Mouse (Mus musculus) thymus, postnatal 0 days (tissue): ENCODE data around the gene Mdk. TPM values are rescaled to one million over a fixed set of nuclear protein-coding genes. Genes with fewer than 3 reads are reported as not detected.

Source experiments
- DNase-seq: peaks from one replicate; pipeline ENCODE4 v3.0.0-alpha.2; 2015; ENCODE audit warnings: low spot score
- polyA plus RNA-seq: library from polyadenylated mRNA; unstranded; fragments of >200 nt; fragmentation: Nextera tagmentation; extraction: Ambion mirVana; gene quantifications from 2 replicates; pipeline ENCODE4 v1.2.1, GENCODE M21; 2015

The Mdk gene
- polyA plus RNA-seq, result 118 and 153 TPM in 2 replicates

DNA sequence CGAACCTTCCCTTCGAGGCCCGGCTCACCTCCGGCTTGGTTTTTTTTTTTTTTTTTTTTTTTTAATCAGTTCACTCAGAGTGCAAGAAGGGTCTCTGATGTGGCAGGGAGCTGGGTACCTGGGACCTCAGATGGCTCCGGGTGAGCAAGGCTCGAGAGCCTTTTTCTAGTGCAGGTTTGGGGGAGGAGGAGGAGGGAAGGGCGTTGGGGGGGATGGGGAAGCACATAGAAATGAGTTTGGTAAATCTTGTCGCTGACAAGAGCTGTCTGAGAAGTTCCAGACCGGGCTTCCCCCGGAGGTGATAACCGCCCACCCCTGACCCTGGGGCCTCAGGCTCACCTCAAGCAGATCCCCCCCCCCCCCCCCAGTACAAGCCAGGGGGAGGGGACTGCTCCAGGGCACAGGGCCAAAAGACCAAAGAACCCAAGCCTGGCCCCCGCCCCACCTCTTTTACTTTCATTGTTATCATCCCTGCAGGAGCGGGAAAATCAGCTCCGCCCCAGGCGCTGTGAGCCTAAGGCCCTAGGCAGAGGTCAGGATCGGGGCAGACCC lies at the start of gene Mdk:
Mdk (minus strand) TSS at position 138 of the 552 bp plus-strand sequence.
- no peak for DNase-seq

DNA sequence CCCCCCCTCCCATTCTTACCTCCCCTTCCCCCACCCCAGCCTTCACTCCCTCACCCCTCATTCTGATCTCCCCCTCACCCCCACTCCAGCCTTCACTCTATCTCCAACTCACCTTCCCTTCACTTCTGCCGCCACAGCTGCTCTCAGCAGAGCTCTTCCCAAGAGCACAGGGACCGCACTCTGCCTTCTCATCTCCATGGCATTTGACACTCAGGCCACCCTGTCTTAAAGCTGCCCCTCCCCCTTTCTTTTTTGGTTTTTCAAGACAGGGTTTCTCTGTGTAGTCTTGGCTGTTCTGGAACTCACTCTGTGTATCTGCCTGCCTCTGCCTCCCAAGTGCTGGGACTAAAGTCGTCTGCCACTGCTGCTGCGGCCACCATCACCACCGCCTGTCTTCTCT lies 48.7 kb upstream of the Mdk start:
- DNase-seq, result no peak

DNA sequence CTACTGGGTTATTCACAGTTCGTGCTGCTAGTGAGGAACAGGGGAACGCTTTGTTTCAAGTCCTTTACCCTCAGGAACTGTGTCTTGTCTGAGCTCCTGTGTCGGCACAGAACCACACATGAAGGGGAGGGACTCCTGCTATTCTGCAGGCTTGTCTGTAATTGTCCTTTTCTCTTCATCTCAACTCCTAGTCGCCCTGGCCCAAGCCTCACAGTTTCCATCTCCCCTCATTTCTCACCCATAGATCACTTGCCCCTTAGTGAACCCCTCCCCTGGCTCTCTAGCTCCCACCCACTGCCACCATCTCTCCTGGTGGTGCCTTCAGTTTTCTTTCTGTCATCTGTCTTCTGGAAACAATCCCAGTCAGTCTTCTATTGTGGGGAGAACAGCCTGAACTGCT lies 48.1 kb upstream of the Mdk start:
- DNase-seq, result no peak

DNA sequence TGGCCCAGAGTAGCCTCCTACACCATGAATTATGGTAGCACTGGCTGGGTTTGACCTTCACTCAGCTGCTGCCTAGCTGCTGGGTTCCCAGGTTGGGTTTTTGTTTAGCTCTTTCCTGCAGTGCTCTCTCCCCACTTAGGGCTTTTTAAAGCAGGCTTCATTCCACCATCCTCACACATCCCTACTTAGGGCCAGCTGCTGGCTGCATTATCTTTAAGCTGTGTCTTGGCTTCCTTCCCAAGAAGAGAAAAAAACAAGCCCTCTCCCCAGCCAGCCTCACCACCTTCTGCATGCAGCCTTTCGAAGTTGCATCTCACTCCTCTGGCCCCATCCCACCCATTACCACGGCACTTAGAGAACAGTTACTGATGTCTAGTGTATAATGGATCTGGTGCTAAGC lies 46.5 kb upstream of the Mdk start:
- no peak for DNase-seq

DNA sequence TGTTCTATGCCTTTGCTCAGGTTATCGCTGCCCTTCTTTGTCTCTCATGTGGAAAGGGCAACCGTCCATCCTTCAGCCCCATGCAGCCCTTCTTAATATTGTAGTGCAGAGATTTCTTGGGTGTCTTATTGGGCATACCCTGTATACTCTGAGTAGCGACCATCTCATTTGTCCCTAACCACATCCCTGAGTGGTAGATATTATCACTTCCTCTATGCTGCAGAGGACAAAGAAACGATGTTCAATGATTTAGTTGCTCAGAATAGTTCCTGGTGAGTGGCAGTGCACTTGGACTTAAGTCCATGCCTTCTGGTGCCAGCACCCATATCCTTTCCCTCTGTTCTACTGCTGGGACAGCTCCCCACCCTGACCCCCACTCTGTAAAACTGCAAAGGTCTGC lies 45.9 kb upstream of the Mdk start:
- no peak for DNase-seq

DNA sequence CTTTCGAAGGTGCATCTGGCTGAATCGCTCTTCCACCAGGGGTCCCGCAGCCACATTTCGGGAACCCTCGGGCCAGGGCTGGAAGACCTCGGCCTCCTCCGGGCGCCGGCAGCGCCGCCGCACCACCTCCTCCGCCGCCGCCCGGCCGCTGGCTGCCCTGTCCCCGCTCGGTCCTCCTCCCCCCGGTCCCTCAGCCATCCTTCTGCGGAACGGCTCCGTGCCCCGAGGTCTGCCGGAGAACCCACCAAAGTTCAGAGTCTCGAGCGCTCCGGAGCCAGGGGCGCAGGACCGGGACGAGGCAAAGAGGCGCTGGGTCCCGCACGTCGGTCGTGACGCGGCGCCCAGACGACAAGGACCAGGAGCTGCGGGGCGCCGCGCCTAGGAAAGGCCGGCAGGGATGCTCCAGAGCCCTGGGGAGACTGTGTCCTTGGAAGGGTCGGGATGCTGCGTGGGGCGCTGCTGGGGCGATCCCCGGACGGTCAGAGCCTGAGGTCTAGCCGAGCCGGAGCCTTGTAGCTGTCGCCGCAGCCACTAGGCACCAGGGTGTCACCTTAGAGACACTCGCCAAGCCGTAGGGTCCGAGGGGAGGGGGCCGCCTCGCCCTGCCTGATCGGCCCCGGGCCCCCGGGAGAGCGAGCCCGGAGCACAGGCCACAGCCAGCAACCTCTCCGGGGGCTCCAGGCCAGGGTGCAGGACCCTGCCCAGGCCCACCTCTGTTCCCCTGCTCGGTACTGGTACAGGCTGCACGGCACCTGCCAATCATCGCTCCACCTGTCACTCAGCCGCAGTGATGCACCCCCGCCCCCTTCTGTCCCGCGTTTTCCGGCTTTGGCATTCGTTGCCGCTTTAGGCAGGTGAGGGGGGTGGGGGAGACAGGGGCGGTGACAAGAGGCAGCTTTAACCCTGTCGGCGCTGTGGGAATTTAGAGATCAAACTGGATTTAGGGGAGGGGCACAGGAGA lies 43.8 kb upstream of the Mdk start, which contains the start of gene Dgkz:
Dgkz (minus strand) TSS at position 284 of the 961 bp plus-strand sequence.
- peak; percentile 53 for DNase-seq

DNA sequence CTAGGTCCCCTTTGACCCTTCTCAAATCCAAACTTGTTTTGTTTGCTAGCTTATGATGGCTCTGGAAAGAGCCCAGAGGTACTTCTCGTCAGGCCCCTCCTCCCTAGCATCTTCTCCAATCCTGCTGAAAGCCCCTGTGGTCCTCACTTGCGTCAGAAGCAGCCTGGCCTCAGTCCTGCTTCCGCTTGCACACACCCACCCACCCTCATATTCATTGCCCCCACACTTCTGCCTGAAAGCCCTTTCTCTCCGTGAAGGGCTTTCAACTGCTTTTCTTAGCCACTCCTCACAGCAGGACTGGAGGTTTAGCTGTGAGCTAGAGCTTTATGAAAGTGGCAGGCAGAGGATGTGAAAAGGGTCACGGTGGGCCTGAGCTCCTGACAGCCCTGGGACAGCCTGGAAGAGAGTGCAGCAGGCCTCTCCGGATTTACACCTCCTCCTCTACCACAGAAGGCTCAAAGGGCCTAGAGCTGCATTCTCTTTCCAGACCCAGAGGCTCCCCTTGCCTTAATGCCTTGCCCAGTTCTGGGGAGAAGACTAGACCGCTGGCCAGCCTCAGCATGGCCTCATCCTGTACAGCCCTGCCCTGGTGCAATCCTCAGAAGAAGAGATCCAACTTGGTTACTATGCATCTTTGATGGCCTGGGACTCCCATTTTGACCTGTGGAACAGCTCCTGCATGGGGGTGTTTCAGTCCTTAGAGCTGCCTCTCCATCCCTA lies 41.5 kb upstream of the Mdk start:
- DNase-seq, result no peak

DNA sequence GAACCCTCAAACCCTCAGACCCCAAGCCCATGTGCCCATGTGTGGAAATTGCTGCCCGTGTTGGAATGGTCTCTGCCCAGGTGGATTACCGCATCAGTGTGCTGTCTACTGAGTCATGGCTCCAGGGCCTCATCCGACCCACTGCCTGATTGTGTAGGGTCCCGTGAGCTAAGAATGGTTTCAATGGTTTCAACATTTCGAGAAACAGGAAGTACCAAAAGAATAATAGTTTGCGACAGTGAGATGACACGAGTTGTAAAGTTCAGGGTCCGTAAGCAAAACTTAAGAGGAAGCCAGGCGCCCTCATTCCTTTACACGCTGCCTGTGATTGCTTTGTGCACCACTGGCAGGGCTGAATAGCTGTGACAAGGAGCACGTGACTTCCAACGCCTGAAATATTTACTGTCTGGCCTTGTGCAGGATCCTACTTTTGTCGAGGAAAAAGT lies 40.0 kb upstream of the Mdk start:
- peak; percentile 32 for DNase-seq

DNA sequence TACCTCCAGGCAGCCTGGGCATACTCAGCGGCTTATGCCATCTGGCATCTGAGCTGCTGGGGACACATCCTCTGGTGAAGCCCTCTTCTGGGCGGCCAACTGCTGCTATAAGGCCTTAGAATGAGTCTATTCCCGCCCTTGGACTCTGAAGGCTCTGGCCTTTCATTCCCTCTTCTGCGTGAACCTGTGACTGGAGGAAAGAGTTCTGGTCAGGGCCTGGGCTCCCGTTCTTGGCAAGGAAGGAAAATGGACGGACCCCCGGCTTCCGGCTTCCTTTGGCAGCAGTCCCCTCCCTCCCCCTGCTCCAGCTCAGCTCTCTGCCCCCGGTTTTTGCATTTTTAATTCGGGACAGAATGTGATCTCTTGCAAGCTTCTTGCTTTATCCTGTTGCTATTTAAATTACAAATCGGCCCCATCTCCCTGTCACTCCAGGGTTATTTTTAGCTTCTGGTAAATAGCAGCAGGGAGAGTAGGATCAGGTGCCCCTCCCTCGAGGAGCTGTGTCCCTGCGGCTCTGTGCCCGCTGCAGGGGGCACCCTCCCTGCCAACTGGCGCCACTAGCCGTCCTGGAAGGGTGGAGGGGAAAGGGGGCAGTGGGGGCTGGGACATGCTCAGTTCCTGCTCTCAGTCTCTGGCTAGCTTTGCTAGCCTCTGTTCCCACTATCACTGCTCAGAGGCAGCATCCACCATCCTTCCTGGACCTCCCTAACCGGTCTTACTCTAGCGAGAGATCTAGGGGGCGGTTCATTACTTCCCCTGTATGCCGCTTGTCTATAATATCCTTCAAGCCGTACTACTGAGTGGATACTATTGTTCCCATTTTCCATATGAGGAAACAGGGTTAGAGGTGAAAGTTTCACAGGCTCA lies 39.4 kb upstream of the Mdk start:
- DNase-seq, result no peak

DNA sequence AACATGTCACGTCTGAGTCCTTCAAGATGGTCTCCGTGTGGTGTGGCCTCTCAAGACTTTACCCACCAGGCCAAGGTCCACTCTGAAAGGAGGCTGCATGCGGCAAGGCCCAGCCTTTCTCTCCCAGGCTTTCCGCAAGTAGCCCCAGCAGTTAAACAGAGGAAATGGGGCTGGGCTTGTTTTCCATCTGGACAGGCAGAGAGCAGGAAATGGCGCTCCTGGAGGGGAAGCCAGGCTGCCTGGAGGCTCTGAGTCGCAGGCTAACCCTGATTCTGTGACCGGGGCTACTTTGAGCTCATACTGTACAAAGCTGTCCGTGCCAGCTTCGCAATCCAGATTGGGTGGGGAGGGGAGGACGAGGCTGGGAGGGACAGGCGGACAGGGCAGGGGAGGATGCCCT lies 35.9 kb upstream of the Mdk start:
- DNase-seq, result no peak

DNA sequence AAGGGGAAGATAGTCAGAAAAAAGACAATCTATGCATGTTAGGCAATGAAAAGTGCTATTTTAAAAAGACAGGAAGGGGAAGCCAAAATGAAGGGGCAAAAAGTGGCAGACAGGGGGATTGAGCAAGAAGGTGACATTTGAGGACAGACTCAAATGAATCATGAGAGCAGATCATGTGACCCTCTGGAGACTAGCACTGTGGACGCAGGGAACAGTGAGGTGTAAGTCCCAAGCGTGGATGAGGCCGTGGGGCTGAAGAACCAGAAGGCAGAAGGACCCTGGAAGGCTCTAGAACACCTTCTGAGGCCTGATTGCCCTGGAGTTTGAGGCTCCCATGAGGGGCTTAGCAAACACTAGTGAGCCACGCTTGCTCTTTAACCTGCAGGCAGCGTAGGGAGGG lies 34.3 kb upstream of the Mdk start:
- DNase-seq, result no peak

DNA sequence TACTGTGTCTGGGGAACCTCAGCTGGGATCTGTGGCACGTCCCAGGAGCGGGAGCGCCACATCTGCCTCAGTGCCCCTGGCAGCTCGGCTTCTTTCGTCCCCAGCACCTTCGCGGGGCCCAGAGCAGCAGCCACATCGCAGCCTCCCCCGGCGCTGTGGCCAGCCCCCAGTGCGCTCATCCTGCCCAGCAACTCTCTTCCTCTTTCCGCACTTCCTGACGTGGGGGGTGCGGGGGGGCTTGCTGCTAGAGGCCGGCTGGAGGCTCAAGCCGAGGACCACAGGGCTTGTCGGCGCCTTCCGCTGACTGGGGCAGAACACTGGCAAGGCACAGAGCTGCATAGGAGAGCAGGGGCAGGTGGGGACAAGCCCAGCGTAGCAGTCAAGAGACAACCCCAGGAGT lies 33.3 kb upstream of the Mdk start:
- peak; percentile 41 for DNase-seq

DNA sequence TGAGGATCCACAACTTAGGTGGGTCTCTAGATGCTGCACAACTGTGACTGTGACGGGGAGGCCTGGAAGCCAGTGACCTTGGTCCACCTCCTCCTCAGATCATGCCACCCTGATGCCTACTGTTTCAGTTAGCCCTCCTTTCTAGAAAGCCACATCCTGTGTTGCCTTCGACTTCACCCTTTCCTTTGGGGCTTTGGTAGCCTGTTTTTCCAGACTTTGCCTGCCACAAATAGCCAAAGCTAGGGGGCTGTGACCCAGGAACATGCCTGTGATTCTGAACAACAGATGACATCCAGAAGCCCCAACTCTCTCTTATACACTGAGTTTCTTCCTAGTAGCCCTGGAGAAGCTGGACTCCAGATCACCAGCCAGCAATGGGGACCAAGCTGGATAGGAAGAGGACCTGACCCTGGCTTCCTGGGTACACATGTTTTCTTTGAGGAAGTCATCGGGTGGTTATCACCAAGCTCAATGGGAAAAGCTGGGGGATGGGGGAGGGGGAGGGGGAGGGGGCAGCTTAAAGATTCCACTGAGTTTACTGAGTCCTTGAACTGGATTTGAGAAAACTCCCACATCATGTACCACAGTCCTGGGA lies 32.6 kb upstream of the Mdk start:
- DNase-seq, result peak; percentile 27

DNA sequence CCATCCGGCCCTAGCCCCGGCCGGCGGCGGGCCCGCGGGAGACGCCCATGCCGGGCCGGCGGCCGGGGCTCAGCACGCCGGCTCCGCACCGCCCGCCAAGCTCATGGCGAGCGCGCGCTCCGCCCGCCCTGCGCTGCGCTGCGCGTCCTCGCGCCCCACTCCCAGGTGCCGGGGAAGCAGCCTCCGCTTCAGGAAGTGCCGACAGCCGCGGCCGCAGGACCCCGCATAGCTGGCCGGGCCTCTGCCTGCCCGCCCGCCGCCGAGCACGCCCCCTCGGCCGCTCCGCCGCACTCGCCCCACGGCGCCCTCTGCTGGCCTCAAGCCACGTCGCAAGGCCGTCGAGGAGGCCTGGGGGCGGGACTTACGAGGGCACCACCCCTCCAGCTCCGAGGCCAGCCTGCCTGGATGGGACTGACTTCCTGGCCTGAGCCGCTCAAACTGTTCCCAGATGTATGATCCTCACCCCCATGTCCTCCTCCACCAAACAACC lies 31.4 kb upstream of the Mdk start:
- DNase-seq, result peak; percentile 94

DNA sequence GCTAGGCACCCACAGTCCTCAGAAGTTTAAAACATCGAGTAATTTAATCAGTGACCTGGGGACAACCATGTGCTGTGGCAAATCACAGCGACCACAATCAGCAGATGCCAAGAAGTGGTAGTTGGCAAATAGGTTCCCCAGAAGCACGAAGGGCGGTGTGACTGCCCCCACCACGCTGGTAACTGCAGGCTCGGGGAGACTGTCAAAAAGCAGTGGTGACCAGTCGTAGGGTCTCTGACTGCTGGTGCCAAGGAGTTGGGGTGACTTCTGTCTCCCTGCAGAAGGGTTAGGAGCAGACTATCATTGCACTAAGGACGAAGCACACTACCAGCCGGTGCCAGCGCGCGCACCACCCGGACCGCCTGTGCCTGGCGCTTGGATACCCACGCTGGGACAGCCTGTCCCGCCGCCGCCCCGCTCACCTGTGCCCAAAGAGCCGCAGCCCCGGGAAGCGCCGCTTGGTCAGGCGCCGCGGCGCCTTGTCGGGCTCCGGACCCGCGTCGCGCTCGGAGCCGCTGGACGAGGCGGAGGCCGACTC lies 30.8 kb upstream of the Mdk start:
- DNase-seq, result no peak

DNA sequence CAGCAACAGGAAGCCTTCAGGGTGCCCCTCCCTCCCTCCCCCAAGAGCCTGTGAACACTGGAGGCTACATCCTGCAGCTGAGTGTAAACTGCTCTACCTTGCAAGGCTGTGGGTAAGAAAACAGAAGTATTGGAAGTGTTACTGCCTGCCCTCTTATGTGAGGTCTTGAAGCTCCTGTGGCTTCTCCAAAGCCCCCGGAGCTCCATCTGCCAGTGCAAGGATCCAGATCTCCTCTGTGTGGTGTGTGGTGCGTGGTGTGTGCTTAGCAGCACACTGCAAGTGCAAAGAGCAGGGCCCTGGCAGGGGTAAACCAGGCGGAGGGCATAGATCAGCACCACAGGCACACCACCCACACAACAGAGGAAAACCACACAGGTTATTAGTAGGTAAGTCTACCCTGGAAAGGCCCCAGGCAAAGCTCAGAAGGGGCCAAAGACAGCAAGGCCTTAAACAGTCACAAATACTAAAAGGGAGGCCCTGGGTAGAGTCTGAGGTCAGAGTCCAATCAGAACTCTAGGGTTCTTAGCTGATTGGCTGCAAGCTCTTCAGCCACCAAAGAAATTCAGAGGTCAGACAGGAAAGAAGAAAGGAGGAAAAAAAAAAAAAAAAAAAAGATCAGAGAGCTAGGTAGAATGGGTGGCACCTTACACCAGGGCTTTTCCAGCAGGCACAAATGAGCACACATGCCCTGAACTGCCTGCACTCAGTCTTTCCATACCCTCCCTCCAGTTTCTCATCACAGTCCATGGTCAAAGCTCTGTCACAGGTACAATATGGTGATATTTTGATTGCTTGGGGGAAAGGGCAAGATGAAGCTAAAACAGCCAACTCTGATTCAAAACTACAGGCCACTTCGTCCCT lies 30.0 kb upstream of the Mdk start:
- peak; percentile 83 for DNase-seq

DNA sequence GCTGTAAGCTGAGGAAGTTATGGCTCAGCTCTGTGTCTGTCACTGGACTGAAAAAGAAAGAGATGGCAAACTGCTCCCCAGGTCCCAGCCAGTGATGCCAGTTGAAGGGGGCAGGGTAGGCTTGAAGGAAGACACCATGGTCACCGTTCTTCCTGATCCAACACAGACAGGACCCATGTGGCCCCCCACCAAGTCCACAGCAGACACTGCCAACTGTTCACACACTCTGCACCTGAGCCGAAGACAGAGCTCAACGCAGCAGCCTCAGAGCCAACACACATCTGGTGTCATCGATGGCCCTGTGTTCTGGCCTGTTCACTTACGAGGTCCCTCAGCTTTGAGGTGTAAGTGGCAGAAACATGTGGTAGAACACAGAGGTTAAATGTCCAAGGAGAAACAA lies 28.4 kb upstream of the Mdk start:
- DNase-seq, result no peak

DNA sequence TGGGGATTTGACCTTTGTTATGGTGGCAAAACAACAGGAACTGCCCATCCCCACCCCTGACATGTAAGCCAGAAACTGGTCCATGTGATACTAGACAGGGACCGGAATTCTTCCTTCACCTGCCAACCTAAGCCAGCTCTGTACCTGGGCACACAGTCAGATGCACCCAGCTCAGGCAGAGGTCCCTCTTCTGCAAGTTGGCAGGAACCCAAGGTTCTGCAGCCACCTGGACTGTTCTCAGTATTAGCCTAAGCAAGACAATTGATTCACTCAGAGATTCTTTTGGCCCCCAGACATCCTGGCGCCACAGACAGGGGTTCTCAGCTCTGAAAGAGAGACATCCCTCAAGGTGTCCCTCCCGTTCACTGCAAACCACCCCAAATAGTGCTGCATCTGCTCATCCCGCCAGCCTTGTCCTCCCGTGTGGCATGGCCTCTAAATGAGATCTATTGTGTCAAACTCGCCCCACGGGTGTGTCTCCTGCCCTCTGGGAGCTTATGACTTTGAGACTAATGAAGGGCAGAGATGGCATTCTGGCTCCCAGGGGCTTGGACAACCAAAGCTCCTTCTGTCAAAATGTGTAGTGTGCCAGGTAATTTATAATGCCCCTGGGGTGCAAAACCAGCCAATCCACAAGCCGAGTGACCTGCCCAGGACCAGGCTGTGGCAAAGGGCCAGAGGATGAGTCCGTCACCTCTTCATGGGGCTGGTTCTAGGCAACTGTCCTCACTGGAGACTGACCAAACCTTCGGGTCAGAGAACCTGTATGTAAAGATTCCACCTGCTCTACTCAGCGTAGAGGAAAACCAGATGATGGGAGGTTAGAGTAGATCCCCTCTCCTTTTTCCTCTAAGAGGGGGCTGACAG lies 27.7 kb upstream of the Mdk start:
- no peak for DNase-seq
